Mouse (Mus musculus) stomach, postnatal 0 days (tissue): ENCODE measurements around the gene Tescl. TPM values are rescaled to one million over a fixed set of nuclear protein-coding genes. Genes with fewer than 3 reads are reported as not detected.

ENCODE experiments used
- ATAC-seq: fragments of 200-750 bp; cut with Nextera tagmentation; 2 replicates; pipeline ENCODE4 v1.8.0; 2017; ENCODE audit not compliant: low FRiP score, low TSS enrichment
- DNase-seq: peaks from one replicate; pipeline ENCODE4 v3.0.0-alpha.2; 2016; ENCODE audit warnings: low spot score
- H3K27ac ChIP-seq: fragments of 300-500 bp; sonication (generic); replicated peaks from 2 replicates; pipeline ENCODE4 v1.5.1; 2014; ENCODE audit warnings: mild to moderate bottlenecking, control low read depth
- H3K27me3 ChIP-seq: fragments of 300-500 bp; sonication (generic); 2 replicates; pipeline ENCODE4 v1.6.1; 2014; ENCODE audit warnings: low read length; ENCODE audit not compliant: control insufficient read depth, insufficient read depth
- H3K36me3 ChIP-seq: fragments of 300-500 bp; sonication (generic); 2 replicates; pipeline ENCODE4 v1.6.1; 2014; ENCODE audit warnings: low read length, mixed read lengths; ENCODE audit not compliant: control insufficient read depth, insufficient read depth
- H3K4me1 ChIP-seq: fragments of 300-500 bp; sonication (generic); replicated peaks from 2 replicates; pipeline ENCODE4 v1.6.1; 2014; ENCODE audit warnings: antibody characterized with exemption; ENCODE audit not compliant: control insufficient read depth, insufficient read depth
- H3K4me2 ChIP-seq: fragments of 300-500 bp; sonication (generic); replicated peaks from 2 replicates; pipeline ENCODE4 v1.6.1; 2014; ENCODE audit warnings: low read depth, mild to moderate bottlenecking, control low read depth, moderate library complexity
- H3K4me3 ChIP-seq: fragments of 300-500 bp; sonication (generic); 2 replicates; pipeline ENCODE4 v1.5.1; 2014; ENCODE audit warnings: low read depth, low read length, control low read depth
- H3K9ac ChIP-seq: fragments of 300-500 bp; sonication (generic); 2 replicates; pipeline ENCODE4 v1.6.1; 2014; ENCODE audit warnings: mild to moderate bottlenecking, low read length, control low read depth, mixed read lengths
- H3K9me3 ChIP-seq: fragments of 300-500 bp; sonication (generic); 2 replicates; pipeline ENCODE4 v1.6.1; 2016; ENCODE audit warnings: low read length; ENCODE audit not compliant: control insufficient read depth
- CTCF ChIP-seq: IDR thresholded peaks from 2 replicates; pipeline ENCODE4 v1.5.1; 2016; ENCODE audit warnings: antibody characterized with exemption, low read depth, mild to moderate bottlenecking, moderate library complexity
- EP300 ChIP-seq: optimal IDR thresholded peaks from 2 replicates; pipeline ENCODE3; 2016; ENCODE audit warnings: antibody characterized with exemption
- WGBS: fragments of 180-500 bp; shearing (Covaris S2); extraction: QIAGEN DNeasy Blood & Tissue Kit; methylation state at CpG from one replicate; pipeline ENCODE4 v1.1.7; 2014; 5-methylcytosine and 5-hydroxymethylcytosine counted together
- polyA plus RNA-seq: library from polyadenylated mRNA; unstranded; fragments of >200 nt; fragmentation: Nextera tagmentation; extraction: Ambion mirVana; gene quantifications from 2 replicates; pipeline ENCODE4 v1.2.1, GENCODE M21; 2015

Tescl gene
- polyA plus RNA-seq, 1 experiment from 2014 or later, result 0.15 TPM

- H3K27ac ChIP-seq, result peak within 1 kb of the TSS; percentile 58; the same call in 1 of the 2 replicates
- 2% methylated on average over 13 of the region's 13 CpGs for WGBS
- H3K4me1 ChIP-seq, result no peaks in the 10 kb centered on the region; the same call in 1 of the 2 replicates
- H3K27me3 ChIP-seq, result no peaks in the 10 kb centered on the region
- H3K36me3 ChIP-seq, result peaks cover 2% of the 10 kb centered on the region
- ATAC-seq, result peak; percentile 59; the same call in 1 of the 2 replicates
- peak; percentile 81 for DNase-seq
- H3K9me3 ChIP-seq, result no peaks in the 10 kb centered on the region
- 0 out of 2 replicates have a peak within 1 kb of the TSS, but pooled peaks have one; percentile 13 for H3K9ac ChIP-seq
- peak within 1 kb of the TSS; percentile 90 for H3K4me2 ChIP-seq
- peak within 1 kb of the TSS; percentile 16; the same call in 1 of the 2 replicates for H3K4me3 ChIP-seq
- TF ChIP-seq CTCF, result no peak
- TF ChIP-seq EP300, result no peak
These were observed 32.9 kb downstream of the Tescl start, which contains the start of gene Zfp61 for GRCm38 (mm10) chr7:24300771-24301282. Zfp61 (minus strand) TSS chr7:24301232.

- H3K4me2 ChIP-seq, result peak overlapping the region; percentile 90
- TF ChIP-seq EP300 (no peak), CTCF (no peak)
- ATAC-seq (no peak; the same call in 1 of the 2 replicates), DNase-seq (no peak)
- peak overlapping the region; percentile 41 for H3K9ac ChIP-seq
- H3K4me1 ChIP-seq, result no peaks in the 10 kb centered on the region; the same call in 1 of the 2 replicates
- 0 out of 2 replicates have a peak overlapping the region, but pooled peaks have one; percentile 5 for H3K27ac ChIP-seq
- 2% methylated on average over 18 of the region's 18 CpGs for WGBS
- no peaks in the 10 kb centered on the region for H3K27me3 ChIP-seq
- H3K36me3 ChIP-seq, result peaks cover 9% of the 10 kb centered on the region
- no peaks in the 10 kb centered on the region for H3K9me3 ChIP-seq
- H3K4me3 ChIP-seq, result peak overlapping the region; percentile 72
These were observed 33.8 kb downstream of the Tescl start for GRCm38 (mm10) chr7:24299823-24300481.

- DNase-seq (peak; percentile 86), ATAC-seq (peak; percentile 93)
- peak overlapping the region; percentile 85 for H3K27ac ChIP-seq
- H3K27me3 ChIP-seq, result no peaks in the 10 kb centered on the region
- H3K36me3 ChIP-seq, result peaks cover 11% of the 10 kb centered on the region
- H3K9ac ChIP-seq, result peak overlapping the region; percentile 67
- H3K4me3 ChIP-seq, result peak overlapping the region; percentile 72
- under 1% methylated on average over 42 of the region's 47 CpGs for WGBS
- peak overlapping the region; percentile 90 for H3K4me2 ChIP-seq
- no peaks in the 10 kb centered on the region for H3K9me3 ChIP-seq
- H3K4me1 ChIP-seq, result no peaks in the 10 kb centered on the region; the same call in 1 of the 2 replicates
- TF ChIP-seq CTCF (peak; percentile 71), EP300 (no peak)
These were observed 34.6 kb downstream of the Tescl start for GRCm38 (mm10) chr7:24298973-24299708.

- H3K27me3 ChIP-seq, result no peaks in the 10 kb centered on the region
- no peak for DNase-seq
- peak overlapping the region; percentile 72 for H3K4me3 ChIP-seq
- 0 out of 2 replicates have a peak, but pooled peaks have one; percentile 2 for ATAC-seq
- 1% methylated on average over 12 of the region's 12 CpGs for WGBS
- peak overlapping the region; percentile 67 for H3K9ac ChIP-seq
- H3K36me3 ChIP-seq, result peaks cover 13% of the 10 kb centered on the region
- no peaks in the 10 kb centered on the region for H3K9me3 ChIP-seq
- no peaks in the 10 kb centered on the region; the same call in 1 of the 2 replicates for H3K4me1 ChIP-seq
- peak overlapping the region; percentile 90 for H3K4me2 ChIP-seq
- H3K27ac ChIP-seq, result peak overlapping the region; percentile 85; the same call in 1 of the 2 replicates
- TF ChIP-seq CTCF (no peak), EP300 (no peak)
These were observed 35.1 kb downstream of the Tescl start for GRCm38 (mm10) chr7:24298635-24298972.

GRCm38 (mm10) chr7:24297361-24298095 is 36.2 kb downstream of the Tescl start:
- Histone ChIP-seq H3K9me3 (no peaks in the 10 kb centered on the region), H3K9ac (0 out of 2 replicates have a peak overlapping the region, but pooled peaks have one; percentile 67), H3K27me3 (no peaks in the 10 kb centered on the region), H3K4me1 (no peaks in the 10 kb centered on the region; the same call in 1 of the 2 replicates), H3K4me2 (no peak overlapping the region), H3K36me3 (peaks cover 13% of the 10 kb centered on the region), H3K27ac (no peak overlapping the region), H3K4me3 (no peak overlapping the region)
- DNase-seq, result no peak
- TF ChIP-seq EP300, result no peak
- TF ChIP-seq CTCF, result no peak
- ATAC-seq, result no peak
- 94% methylated on average over 15 of the region's 15 CpGs for WGBS
